Mouse (Mus musculus): ENCODE measurements around the gene Nos1.

Nos1 gene

DNA sequence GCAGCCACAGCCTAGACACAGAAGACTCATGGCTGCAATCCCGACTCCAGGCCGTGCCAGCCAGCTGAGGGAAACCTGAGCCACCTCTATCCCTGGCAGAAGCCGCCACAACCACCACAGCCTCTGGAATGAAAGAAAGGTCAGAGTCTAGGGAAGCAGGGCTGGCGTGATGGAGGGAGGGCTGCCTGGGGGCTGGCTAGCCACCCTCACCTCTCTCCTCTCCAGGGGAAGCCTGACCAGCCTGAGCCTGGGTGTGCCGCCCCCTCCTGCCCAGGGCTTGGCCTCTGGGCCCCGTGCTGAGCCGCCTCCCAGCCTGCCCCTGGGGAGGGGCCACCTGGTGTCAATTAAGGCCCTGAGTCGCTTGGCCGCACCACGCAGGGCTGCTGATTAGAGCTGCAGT, at the start of gene Nos1:
TSS of gene Nos1 (plus strand) at position 352 of the 400 bp plus-strand sequence.
- DNase-seq, result peak; percentile 44 to 64

DNA sequence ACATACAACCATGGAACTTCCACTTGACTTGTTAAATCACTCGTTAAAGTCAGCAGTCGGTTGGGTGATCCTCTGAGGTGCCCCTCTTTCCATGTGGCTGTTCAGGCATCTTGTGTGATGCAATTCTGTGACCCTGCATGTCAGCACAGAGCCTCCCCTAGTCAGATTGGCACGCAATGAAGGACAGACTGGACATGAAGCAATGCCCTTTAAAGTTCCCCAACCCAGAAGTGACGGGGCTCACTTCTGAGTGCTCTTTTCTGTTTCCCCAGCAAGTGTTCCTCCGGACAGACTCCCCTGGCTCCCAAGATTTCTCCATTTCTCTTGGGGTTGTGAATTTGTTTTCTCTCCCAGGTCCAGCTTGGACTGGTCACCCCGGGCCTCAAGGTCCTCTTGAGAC, 49.5 kb upstream of the Nos1 start:
- DNase-seq, result no peak

GRCm38 (mm10) chr5:117744654-117745178, 36.1 kb upstream of the Nos1 start:
- peak; percentile 20 to 49 for DNase-seq

DNA sequence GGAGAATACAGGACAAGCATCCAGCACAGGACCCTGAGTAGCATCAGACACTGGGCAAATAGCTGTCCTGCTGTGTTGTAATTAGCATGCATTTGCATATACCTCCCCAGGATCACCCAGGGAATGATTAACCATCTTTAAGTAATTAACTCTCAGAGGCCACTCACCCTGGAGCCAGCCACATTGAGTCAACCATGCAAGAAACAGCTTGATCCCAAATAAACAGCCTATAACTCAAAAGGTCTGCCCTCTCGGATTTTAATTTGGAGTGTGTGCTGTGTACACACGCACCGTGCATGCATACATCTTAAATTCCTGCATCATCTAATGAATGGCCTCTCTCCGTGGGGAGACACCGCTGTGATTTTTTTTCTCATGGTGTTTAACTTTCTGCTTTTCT, 31.5 kb upstream of the Nos1 start:
- peak in 1 of 2 experiments; percentile 50 for DNase-seq

DNA sequence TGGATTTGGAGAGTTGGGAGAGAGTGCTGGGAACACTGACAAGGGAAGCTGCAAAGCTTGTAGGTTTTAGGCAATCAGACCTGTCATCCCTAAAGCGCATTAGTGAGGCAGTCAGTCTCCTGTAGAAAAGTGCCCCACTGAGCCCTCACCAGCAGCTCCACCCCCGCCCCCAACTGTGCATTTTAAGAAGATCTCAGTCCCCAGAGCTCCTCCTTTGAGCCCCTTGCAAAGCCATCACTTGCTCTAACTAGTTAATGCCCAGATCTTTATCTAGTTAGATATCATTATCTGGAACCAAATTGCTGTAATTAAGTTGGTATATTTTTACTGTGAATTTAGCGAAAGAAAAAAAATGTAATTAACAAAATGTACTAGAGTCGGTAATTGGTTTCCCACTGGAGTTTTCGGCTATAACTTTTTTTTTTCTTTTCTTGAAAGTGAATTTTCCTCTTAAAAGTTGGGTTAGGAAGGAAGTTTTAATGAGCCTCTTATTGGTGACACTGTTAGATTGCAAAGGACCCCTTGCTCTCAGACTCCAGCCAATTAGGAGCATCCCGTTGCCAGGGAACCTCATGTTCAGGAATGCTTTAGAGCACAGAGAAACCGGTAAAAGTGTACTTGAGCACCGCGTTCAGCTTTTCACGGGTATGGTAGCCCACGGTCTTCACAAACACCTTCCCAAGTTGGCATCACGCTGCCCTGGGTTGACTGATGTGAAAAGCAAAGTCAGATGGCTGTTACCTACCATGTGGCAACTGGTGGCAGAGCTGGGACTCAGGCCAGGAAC, 22.9 kb upstream of the Nos1 start:
- no peak for DNase-seq

- no peak for DNase-seq
These were observed 19.5 kb upstream of the Nos1 start for GRCm38 (mm10) chr5:117761181-117761832.

DNA sequence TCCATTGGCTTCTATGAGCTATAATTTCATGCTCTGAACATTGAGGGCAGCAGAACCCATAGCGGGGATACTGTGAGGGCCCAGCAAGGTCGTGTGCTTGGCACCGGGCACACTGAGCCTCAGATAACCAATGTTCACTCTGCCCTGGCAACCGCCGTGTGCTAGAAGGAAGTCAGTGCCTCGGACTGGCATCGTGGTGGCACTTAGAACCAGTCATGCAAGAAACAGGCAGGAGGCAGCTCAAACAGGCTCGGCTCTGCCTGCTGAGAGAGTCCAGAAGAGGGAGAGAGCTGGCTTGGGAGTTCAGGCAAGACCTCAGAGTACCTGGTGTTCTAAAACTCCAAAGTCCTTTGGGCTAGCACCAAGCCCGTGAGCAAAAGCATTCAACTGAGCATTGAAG, 16.3 kb upstream of the Nos1 start:
- peak; percentile 54 to 72 for DNase-seq

DNA sequence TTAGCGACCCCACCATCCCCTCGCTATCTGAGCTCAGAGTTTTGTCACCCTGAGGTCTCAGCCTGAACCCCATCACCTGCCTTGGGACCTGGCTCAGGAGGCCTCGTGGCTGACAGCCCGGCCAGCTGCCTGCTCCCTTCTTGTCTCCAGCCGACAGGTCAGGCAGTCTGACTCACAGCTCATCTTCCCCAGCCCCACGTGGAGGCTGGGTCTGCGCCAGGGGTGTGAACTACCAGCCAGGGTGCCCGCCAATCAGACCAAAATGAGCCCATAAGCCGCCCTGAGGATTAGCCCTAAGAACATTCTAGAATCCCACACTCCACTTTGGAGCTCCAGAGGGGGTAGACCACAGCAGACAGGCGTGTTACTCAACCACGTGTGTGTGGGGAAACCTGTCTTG, 1.7 kb upstream of the Nos1 start:
- no peak for DNase-seq

DNA sequence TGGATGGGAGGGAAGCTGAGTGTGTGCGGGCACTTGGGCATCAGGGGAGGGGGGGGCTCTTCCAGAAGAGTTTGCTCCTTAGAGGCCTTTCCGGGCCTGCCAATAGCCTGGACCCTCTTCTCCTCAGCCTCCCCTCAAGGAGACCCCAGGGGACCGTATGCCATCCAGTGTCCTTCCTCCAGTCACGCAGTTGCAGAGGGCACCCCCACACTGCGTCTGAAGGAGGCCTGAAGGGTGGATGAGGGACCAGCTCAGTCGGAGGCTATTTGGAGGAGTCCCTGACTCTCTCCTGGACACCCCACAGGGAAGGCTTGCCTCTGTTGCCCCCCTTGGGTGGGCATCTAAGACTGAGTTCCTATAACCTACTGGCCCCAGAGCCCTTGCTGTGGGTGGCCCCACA, 346 bp downstream of the Nos1 start:
- DNase-seq, result no peak

- peak in 1 of 2 experiments; percentile 4 for DNase-seq
These were observed 9.2 kb downstream of the Nos1 start for GRCm38 (mm10) chr5:117790071-117790470.

GRCm38 (mm10) chr5:117791875-117792274, 11.0 kb downstream of the Nos1 start:
- no peak for DNase-seq

DNA sequence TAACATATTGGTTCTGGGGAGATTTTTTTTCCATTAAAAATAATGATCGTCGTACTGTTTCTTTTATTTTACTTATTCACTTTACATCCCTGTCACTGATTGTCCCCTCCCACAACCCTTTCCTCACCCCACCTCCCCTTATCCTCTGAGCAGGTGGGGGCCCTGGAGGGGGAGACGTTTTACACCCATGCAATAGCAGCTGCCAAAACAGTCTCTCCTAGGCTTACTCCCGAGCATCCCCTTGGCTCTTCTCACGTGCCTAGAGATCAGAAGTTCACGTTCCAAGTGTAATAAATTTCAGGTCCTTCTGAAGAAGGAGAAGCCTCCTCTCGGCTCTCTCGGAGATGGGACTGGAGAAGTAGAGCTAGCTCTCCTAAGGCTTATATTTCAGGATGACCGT, 20.0 kb downstream of the Nos1 start:
- no peak for DNase-seq

- DNase-seq, result no peak
These were observed 21.3 kb downstream of the Nos1 start for GRCm38 (mm10) chr5:117802071-117802521.

DNA sequence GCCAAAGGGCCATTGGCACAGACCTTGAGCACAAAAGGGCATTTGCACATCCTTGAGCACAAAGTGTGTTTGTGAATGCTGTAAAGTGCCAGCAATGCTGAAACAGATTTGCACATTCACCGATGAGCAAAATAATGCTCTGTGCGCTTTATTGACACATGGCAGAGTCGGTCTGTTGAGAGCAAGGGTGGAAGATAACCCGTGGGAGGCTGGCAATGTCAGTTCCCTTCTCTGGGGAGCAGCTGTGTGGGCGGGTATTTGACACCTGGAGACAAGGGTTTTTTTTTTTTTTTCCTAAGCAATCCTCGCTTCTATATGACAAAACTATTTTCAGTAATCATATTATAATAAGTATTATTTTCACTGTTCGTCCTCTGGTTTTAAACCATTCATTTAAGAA, 22.7 kb downstream of the Nos1 start:
- no peak for DNase-seq

DNA sequence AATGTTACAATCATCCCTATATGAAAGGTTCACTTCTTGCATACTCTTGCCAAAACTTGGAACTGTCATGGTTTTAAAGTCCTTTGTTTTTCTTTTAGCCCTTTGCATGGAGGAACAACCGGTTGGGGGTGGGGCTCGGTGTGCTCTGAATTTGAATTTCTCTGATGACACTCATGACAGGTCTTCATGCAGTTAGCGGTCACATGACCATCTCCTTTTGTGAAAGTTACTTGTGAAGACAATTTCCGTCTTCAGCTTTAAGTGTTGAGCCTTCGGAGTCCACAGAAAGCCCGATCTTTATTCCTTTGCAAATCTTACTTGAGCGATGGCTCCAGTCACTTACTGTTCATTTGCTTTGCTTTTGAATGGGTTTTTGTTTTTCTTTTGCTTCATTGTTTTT, 30.1 kb downstream of the Nos1 start:
- no peak for DNase-seq

- DNase-seq, result no peak
These were observed 38.0 kb downstream of the Nos1 start for GRCm38 (mm10) chr5:117818800-117819199.

GRCm38 (mm10) chr5:117820445-117820844, 39.6 kb downstream of the Nos1 start:
- peak in 1 of 2 experiments; percentile 31 for DNase-seq

DNA sequence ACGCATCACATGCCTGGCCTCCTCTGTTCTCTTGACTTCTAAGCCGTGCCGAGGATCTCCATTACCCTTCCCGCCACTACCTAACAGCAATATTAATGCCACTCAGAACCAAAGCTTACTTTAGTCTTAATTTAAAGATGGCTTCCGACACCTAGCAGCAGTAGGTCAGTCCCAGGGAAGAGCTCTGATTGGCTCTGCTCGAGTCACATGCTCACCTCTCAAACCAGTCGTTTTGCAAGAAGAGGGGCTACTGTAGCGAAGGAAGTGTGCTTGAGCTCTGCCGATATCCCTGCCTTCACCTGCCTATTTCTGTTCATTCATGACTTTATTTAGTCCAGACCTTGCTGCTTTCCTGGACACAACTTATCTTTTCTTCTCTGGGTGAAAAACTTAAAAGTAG, 43.0 kb downstream of the Nos1 start:
- no peak for DNase-seq

GRCm38 (mm10) chr5:117824486-117824885, 43.7 kb downstream of the Nos1 start:
- no peak for DNase-seq

GRCm38 (mm10) chr5:117825336-117825735, 44.5 kb downstream of the Nos1 start:
- DNase-seq, result no peak

DNA sequence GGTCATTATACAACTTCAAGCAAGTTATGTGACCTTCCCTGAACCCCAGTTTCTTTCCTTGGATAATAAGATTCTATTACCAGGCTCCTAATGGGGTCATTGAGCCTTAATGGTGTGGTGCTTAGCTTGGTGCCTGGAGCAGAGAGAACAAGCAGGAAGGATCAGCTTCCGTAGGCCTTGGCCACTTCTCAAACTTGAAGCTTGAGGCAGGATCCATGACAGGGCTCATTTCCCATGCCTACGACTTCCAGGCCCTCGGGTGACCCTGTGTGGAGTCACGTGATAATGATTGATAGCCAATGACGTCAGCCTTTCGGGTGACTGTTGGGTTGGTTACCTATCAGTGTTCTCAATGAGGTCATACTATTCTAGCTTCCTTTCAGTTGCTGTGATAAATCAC, 46.5 kb downstream of the Nos1 start:
- no peak for DNase-seq

DNA sequence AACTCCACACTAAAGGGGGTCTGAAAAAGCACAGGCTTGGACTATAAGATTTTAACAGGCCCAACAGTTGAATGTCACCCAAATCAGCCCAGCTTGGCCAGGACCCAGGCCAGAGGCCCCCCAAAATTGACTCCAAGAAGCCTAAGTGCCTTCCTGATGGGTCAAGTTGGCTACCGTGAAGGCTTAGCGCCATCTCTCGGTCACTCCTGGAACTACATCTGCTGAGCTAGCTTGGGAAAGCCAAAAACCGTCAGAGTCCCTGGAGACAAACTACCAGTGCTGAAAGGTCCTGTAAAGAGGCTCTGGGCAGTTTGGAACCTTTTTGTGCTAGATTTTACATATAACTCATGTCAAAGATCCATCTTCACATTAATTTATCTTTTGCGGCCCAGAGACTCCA, 56.1 kb downstream of the Nos1 start:
- peak; percentile 87 to 88 for DNase-seq

- DNase-seq, result no peak
These were observed 56.9 kb downstream of the Nos1 start for GRCm38 (mm10) chr5:117837731-117838130.

DNA sequence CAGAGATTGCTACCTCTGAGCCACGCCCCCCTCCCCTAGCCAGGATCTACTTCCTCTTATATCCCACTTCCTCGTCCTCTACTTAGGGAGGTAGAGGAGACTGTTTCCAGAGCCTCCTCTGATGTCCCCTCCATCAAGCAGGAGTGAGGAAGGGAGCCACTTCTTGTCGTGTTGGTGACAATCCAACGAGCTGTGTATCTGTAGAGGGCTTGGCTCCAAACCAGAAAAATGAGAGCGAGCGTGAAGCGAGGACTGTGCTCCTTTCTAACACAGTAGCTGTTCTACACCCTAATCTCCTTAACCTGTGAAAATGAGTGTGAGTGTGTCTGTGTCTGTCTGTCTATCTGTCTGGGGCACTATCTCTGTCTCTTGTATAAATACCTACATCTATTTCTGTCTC, 58.7 kb downstream of the Nos1 start:
- DNase-seq, result no peak

Measured in kidney, postnatal 4 days (tissue).